10 mouse cellular contexts compared by ENCODE assay signal in genomic region chr6:113194517-113194840, GRCm38 (mm10). TPM values are rescaled to one million over a fixed set of nuclear protein-coding genes. Genes with fewer than 3 reads are reported as not detected.
A peak's percentile ranks its signal among the peaks of the same experiment; 100 is the strongest.
DNase-seq lines count a peak whose midpoint lies in the region; ATAC-seq and TF ChIP-seq lines count a peak whose summit lies in the region.
"Had no signal": no experiment of that assay in that cellular context is flagged by ENCODE, and none has a peak within 500 bp of the region (broad histone marks: within the 10 kb centered on the region; RNA-seq: fewer than 3 reads in every experiment).

No protein-coding gene starts in this region.

- no peak for ATAC-seq in kidney, embryonic 14.5 days (ENCODE audit: low FRiP score, low TSS enrichment)
- ATAC-seq in hindbrain, embryonic 16.5 days: peak; percentile 74; the same call in 1 of the 2 replicates
- peak; percentile 77 for ATAC-seq in midbrain, embryonic 16.5 days
- ATAC-seq in CD4-positive, CD25-positive, alpha-beta regulatory T cell, adult 4 months: no peak
- ATAC-seq: inflammation-experienced regulatory T-cells, adult 6 months had no signal

- H3K27me3 ChIP-seq in kidney, embryonic 14.5 days (ENCODE audit: control insufficient read depth, insufficient read depth, low read length): peaks cover 32% of the 10 kb centered on the region
- H3K27me3 ChIP-seq in kidney, adult 2 months (replicated peaks; ENCODE audit: control insufficient read depth, insufficient read depth, low read length): peaks cover 2% of the 10 kb centered on the region; the same call in 1 of the 2 replicates
- H3K27me3 ChIP-seq in embryonic facial prominence, embryonic 10.5 days (replicated peaks; ENCODE audit: low read depth, poor library complexity, severe bottlenecking): peaks cover 59% of the 10 kb centered on the region
- no peaks in the 10 kb centered on the region for H3K27me3 ChIP-seq in hindbrain, embryonic 16.5 days (replicated peaks; ENCODE audit: control insufficient read depth, insufficient read depth, low read length)
- no peaks in the 10 kb centered on the region for H3K27me3 ChIP-seq in midbrain, embryonic 16.5 days (ENCODE audit: control insufficient read depth, insufficient read depth, low read depth, low read length)

- H3K27ac ChIP-seq in kidney, embryonic 14.5 days (ENCODE audit: low read depth, low read length): no peak overlapping the region
- no peak overlapping the region for H3K27ac ChIP-seq in kidney, adult 2 months (ENCODE audit: insufficient read depth, low read depth, low read length)
- H3K27ac ChIP-seq in embryonic facial prominence, embryonic 10.5 days (replicated peaks): peak overlapping the region; percentile 76; the same call in 1 of the 2 replicates
- H3K27ac ChIP-seq in hindbrain, embryonic 16.5 days (ENCODE audit: low read depth, low read length): peak overlapping the region; percentile 82
- H3K27ac ChIP-seq in midbrain, embryonic 16.5 days (ENCODE audit: low read length): peak overlapping the region; percentile 83

- no peaks in the 10 kb centered on the region for H3K36me3 ChIP-seq in kidney, embryonic 14.5 days (ENCODE audit: control insufficient read depth, insufficient read depth, low read length)
- no peaks in the 10 kb centered on the region for H3K36me3 ChIP-seq in kidney, adult 2 months (ENCODE audit: control insufficient read depth, insufficient read depth, low read length)
- H3K36me3 ChIP-seq in embryonic facial prominence, embryonic 10.5 days (replicated peaks): no peaks in the 10 kb centered on the region
- no peaks in the 10 kb centered on the region for H3K36me3 ChIP-seq in hindbrain, embryonic 16.5 days (ENCODE audit: control insufficient read depth, insufficient read depth, low read length)
- H3K36me3 ChIP-seq in midbrain, embryonic 16.5 days (ENCODE audit: control insufficient read depth, insufficient read depth, low read length): no peaks in the 10 kb centered on the region
- H3K36me3 ChIP-seq: G1E had no signal

- no peak for DNase-seq in kidney, adult 2 months
- DNase-seq in embryonic facial prominence, embryonic 10.5 days (ENCODE audit: low spot score): no peak
- no peak for DNase-seq in thymus, postnatal 10 days (ENCODE audit: low spot score in 2 of 2)
- no peak for DNase-seq in adrenal gland, adult (ENCODE audit: inconsistent age in 2 of 2, low spot score in 1 of 2)

- 4% methylated on average over 5 of the region's 5 CpGs for WGBS in kidney, embryonic 14.5 days
- WGBS in kidney, adult 2 months: 5% methylated on average over 5 of the region's 5 CpGs
- 6% methylated on average over 5 of the region's 5 CpGs for WGBS in embryonic facial prominence, embryonic 10.5 days
- 0% methylated on average over 5 of the region's 5 CpGs for WGBS in hindbrain, embryonic 16.5 days
- WGBS in midbrain, embryonic 16.5 days: under 1% methylated on average over 5 of the region's 5 CpGs

- TF ChIP-seq CTCF in kidney, adult 2 months (conservative IDR thresholded peaks at IDR 0.05; ENCODE audit: insufficient read depth, insufficient read length, low read depth, low read length): no peak

- TF ChIP-seq POLR2A in kidney, adult 2 months (IDR thresholded peaks at IDR 0.05; ENCODE audit: low read depth, low read length): no peak

- peak overlapping the region; percentile 82 for H3K4me2 ChIP-seq in kidney, embryonic 14.5 days (replicated peaks; ENCODE audit: low read depth, low read length)
- peak overlapping the region; percentile 94 for H3K4me2 ChIP-seq in hindbrain, embryonic 16.5 days (ENCODE audit: low read length)
- peak overlapping the region; percentile 83 for H3K4me2 ChIP-seq in midbrain, embryonic 16.5 days (ENCODE audit: low read length)

- no peak overlapping the region for H3K9ac ChIP-seq in kidney, embryonic 14.5 days (ENCODE audit: low read depth, low read length)
- H3K9ac ChIP-seq in hindbrain, embryonic 16.5 days (ENCODE audit: low read depth, low read length): peak overlapping the region; percentile 96
- H3K9ac ChIP-seq in midbrain, embryonic 16.5 days (ENCODE audit: low read depth, low read length): peak overlapping the region; percentile 94

- peaks cover 14% of the 10 kb centered on the region; the same call in 1 of the 2 replicates for H3K4me1 ChIP-seq in kidney, embryonic 14.5 days (ENCODE audit: control insufficient read depth, insufficient read depth, low read length)
- H3K4me1 ChIP-seq in kidney, adult 2 months (ENCODE audit: control insufficient read depth, insufficient read depth, low read length): no peaks in the 10 kb centered on the region
- H3K4me1 ChIP-seq in embryonic facial prominence, embryonic 10.5 days: peaks cover 20% of the 10 kb centered on the region
- peaks cover 33% of the 10 kb centered on the region for H3K4me1 ChIP-seq in hindbrain, embryonic 16.5 days (ENCODE audit: control insufficient read depth, insufficient read depth, low read depth, low read length)
- H3K4me1 ChIP-seq in midbrain, embryonic 16.5 days (ENCODE audit: control insufficient read depth, insufficient read depth, low read length): peaks cover 34% of the 10 kb centered on the region

- no peaks in the 10 kb centered on the region for H3K9me3 ChIP-seq in kidney, embryonic 14.5 days (ENCODE audit: control insufficient read depth, low read length)
- no peaks in the 10 kb centered on the region for H3K9me3 ChIP-seq in embryonic facial prominence, embryonic 10.5 days
- no peaks in the 10 kb centered on the region for H3K9me3 ChIP-seq in hindbrain, embryonic 16.5 days (ENCODE audit: control insufficient read depth, low read length)
- H3K9me3 ChIP-seq in midbrain, embryonic 16.5 days (replicated peaks; ENCODE audit: control insufficient read depth, low read length, poor library complexity, severe bottlenecking): no peaks in the 10 kb centered on the region
- H3K9me3 ChIP-seq: G1E had no signal

- H3K4me3 ChIP-seq in kidney, embryonic 14.5 days (ENCODE audit: low read length): peak overlapping the region; percentile 44
- no peak overlapping the region for H3K4me3 ChIP-seq in kidney, adult 2 months (ENCODE audit: insufficient read depth, low read depth, low read length)
- H3K4me3 ChIP-seq in embryonic facial prominence, embryonic 10.5 days: peak overlapping the region; percentile 74
- H3K4me3 ChIP-seq in hindbrain, embryonic 16.5 days (ENCODE audit: low read length): peak overlapping the region; percentile 81
- H3K4me3 ChIP-seq in midbrain, embryonic 16.5 days (ENCODE audit: low read depth, low read length): peak overlapping the region; percentile 78

RNA-seq across cellular contexts. Expression of gene Lhfpl4, which starts 0.7 kb away (rescaled TPM):
- 0.45 and 0.69 TPM in 2 replicates for polyA plus RNA-seq in kidney, embryonic 14.5 days (2014; fragmentation: Nextera tagmentation; extraction: Ambion mirVana)
- polyA plus RNA-seq in kidney, adult 2 months (2012; rRNA removed): 0.09 and 0.12 TPM in 2 replicates
- polyA plus RNA-seq in embryonic facial prominence, embryonic 10.5 days (2016; fragmentation: Nextera tagmentation; extraction: Ambion mirVana): 4.7 and 5.0 TPM in 2 replicates
- polyA plus RNA-seq in hindbrain, embryonic 16.5 days (2015; fragmentation: Nextera tagmentation; extraction: Ambion mirVana): 56.7 and 63.6 TPM in 2 replicates
- 68.3 and 69.2 TPM in 2 replicates for polyA plus RNA-seq in midbrain, embryonic 16.5 days (2015; fragmentation: Nextera tagmentation; extraction: Ambion mirVana)
- polyA plus RNA-seq in CD4-positive, CD25-positive, alpha-beta regulatory T cell, adult 4 months (2017; shearing (Covaris generic)): under 1 TPM in 1 of 2 experiments, not detected in 1; 0.90 TPM
- polyA plus RNA-seq: G1E had no signal

RNA-seq across cellular contexts. Expression of gene Mtmr14, which starts 43.2 kb away (rescaled TPM):
- 28.4 and 41.0 TPM in 2 replicates for polyA plus RNA-seq in kidney, embryonic 14.5 days (2014; fragmentation: Nextera tagmentation; extraction: Ambion mirVana)
- 43.6 and 56.9 TPM in 2 replicates for polyA plus RNA-seq in kidney, adult 2 months (2012; rRNA removed)
- polyA plus RNA-seq in embryonic facial prominence, embryonic 10.5 days (2016; fragmentation: Nextera tagmentation; extraction: Ambion mirVana): 44.0 and 46.9 TPM in 2 replicates
- 34.1 and 34.6 TPM in 2 replicates for polyA plus RNA-seq in hindbrain, embryonic 16.5 days (2015; fragmentation: Nextera tagmentation; extraction: Ambion mirVana)
- 33.7 and 34.0 TPM in 2 replicates for polyA plus RNA-seq in midbrain, embryonic 16.5 days (2015; fragmentation: Nextera tagmentation; extraction: Ambion mirVana)
- polyA plus RNA-seq in CD4-positive, CD25-positive, alpha-beta regulatory T cell, adult 4 months (2017; shearing (Covaris generic)): 10 to 100 TPM; 20.6 to 25.6 TPM

Comparison
In these comparisons a context has a peak if more than half of its experiments do, and no peak if none do; other contexts are left out.
1. ATAC-seq: peak in hindbrain, embryonic 16.5 days (single experiment) and midbrain, embryonic 16.5 days (single experiment); none in kidney, embryonic 14.5 days (single experiment) and CD4-positive, CD25-positive, alpha-beta regulatory T cell, adult 4 months (single experiment).
2. H3K27ac ChIP-seq: peak in embryonic facial prominence, embryonic 10.5 days (single experiment), hindbrain, embryonic 16.5 days (single experiment) and midbrain, embryonic 16.5 days (single experiment); none in kidney, embryonic 14.5 days (single experiment) and kidney, adult 2 months (single experiment).
3. Peak in every context shown above with its lines, with median percentiles within 50 percentile points of each other: H3K4me2 ChIP-seq.